Comparison of ENCODE assay signal across 28 mouse cellular contexts in the genomic region with DNA sequence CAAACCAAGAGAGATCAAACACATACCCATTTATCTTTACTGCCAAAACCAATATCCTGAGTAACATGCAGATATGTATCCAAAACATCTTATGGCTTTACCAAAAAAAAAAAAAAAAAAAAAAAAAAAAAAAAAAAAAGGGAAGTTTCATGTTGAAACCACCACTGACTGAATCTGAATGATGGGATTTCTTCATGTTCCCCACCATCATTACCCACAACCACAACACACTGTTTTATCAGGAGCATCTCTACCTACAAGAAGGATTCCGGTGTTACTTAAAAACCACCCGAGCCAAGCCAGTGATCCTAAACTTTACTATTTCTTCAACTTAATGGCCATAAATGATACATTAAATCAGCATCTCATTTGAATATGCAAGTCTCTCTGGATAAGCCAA.
"Had no signal": no experiment of that assay in that cellular context is flagged by ENCODE, and none has a peak within 500 bp of the region (broad histone marks: within the 10 kb centered on the region; RNA-seq: fewer than 3 reads in every experiment).

No protein-coding gene starts in this region.

- H3K36me3 ChIP-seq: limb, embryonic 10.5 days; limb, embryonic 12.5 days; limb, embryonic 13.5 days; limb, embryonic 15.5 days; liver, embryonic 12.5 days; liver, embryonic 13.5 days; liver, embryonic 15.5 days; lung, embryonic 15.5 days; midbrain, embryonic 10.5 days; midbrain, embryonic 12.5 days; midbrain, embryonic 13.5 days; midbrain, embryonic 15.5 days had no signal

- DNase-seq: left cerebral cortex, postnatal 4 days; liver; liver, embryonic 13.5 days; liver, postnatal 0 days; lung, adult 18-20 months; lung, adult 2 months; lung, embryonic 14.5 days; lung, postnatal 10 days; lung, postnatal 14 days; lung, postnatal 36 days; lung, postnatal 4 days; midbrain, embryonic 14.5 days had no signal

- H3K27ac ChIP-seq: limb, embryonic 10.5 days; limb, embryonic 12.5 days; limb, embryonic 13.5 days; limb, embryonic 15.5 days; liver, embryonic 12.5 days; liver, embryonic 13.5 days; liver, embryonic 14.5 days; liver, embryonic 15.5 days; lung, embryonic 15.5 days; macrophage; midbrain, embryonic 10.5 days; midbrain, embryonic 12.5 days; midbrain, embryonic 13.5 days; midbrain, embryonic 15.5 days had no signal

- H3K9ac ChIP-seq: limb, embryonic 12.5 days; limb, embryonic 13.5 days; limb, embryonic 15.5 days; liver, embryonic 12.5 days; liver, embryonic 13.5 days; liver, embryonic 14.5 days; liver, embryonic 15.5 days; liver, postnatal 0 days; lung, embryonic 14.5 days; lung, embryonic 15.5 days; midbrain, embryonic 12.5 days; midbrain, embryonic 13.5 days; midbrain, embryonic 15.5 days had no signal

- ATAC-seq: liver, embryonic 12.5 days; liver, postnatal 0 days; lung, postnatal 0 days; midbrain, embryonic 13.5 days; midbrain, embryonic 15.5 days had no signal

- H3K4me3 ChIP-seq: limb, embryonic 10.5 days; limb, embryonic 12.5 days; limb, embryonic 13.5 days; limb, embryonic 15.5 days; liver, embryonic 12.5 days; liver, embryonic 13.5 days; liver, embryonic 15.5 days; lung, embryonic 15.5 days; megakaryocyte, embryonic 14.5 days; midbrain, embryonic 10.5 days; midbrain, embryonic 12.5 days; midbrain, embryonic 13.5 days; midbrain, embryonic 15.5 days; myocyte had no signal

- H3K9me3 ChIP-seq: limb, embryonic 10.5 days; limb, embryonic 12.5 days; limb, embryonic 13.5 days; limb, embryonic 15.5 days; liver, embryonic 12.5 days; liver, embryonic 13.5 days; liver, embryonic 15.5 days; lung, embryonic 15.5 days; midbrain, embryonic 10.5 days; midbrain, embryonic 12.5 days; midbrain, embryonic 13.5 days; midbrain, embryonic 15.5 days had no signal

- H3K4me1 ChIP-seq: limb, embryonic 15.5 days; liver, embryonic 13.5 days; liver, embryonic 15.5 days; megakaryocyte, embryonic 14.5 days had no signal
